Mouse (Mus musculus) spleen, adult 2 months (tissue): ENCODE data around the gene Arih1.

Experiments
- CTCF ChIP-seq: fragments of 200-500 bp; IDR thresholded peaks from 2 replicates; pipeline ENCODE4 v1.5.1; 2011; ENCODE audit warnings: mild to moderate bottlenecking, inconsistent platforms; ENCODE audit not compliant: insufficient read depth, insufficient read length, insufficient replicate concordance; ENCODE audit errors: extremely low read depth
- POLR2A ChIP-seq: fragments of 200-500 bp; IDR thresholded peaks from 2 replicates; pipeline ENCODE4 v1.6.1; 2011; ENCODE audit warnings: low read depth, low read length, inconsistent platforms

GRCm38 (mm10) chr9:59517127-59517526 lies 30.7 kb upstream of the Arih1 start:
- TF ChIP-seq POLR2A (no peak), CTCF (no peak)
